ENCODE assay signal across 17 mouse cellular contexts in the genomic region with DNA sequence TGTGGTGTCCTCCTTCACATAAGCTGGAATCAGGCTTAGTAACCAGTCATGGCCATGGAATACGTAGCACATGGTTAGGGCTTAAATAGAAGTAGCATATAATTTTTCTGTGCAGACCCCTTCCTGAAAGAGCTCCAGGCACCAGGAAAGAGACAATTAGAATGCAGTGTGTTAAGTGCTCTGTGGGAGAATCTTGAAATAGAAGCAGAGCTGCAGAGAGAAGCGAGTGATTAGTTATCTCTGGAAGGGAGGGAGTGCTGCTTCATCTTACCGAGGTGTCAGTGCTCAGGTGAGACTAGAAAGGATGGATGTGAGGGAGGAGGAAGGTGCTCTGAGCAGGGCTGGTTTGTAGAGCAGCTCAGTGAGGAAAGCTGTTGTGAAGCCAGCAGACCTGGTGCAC.
"Had no signal": no experiment of that assay in that cellular context is flagged by ENCODE, and none has a peak within 500 bp of the region (broad histone marks: within the 10 kb centered on the region; RNA-seq: fewer than 3 reads in every experiment).

No protein-coding gene starts in this region.

- DNase-seq: kidney, adult 8-10 months; kidney, postnatal 36 days; lung, embryonic 14.5 days; lung, postnatal 10 days; lung, postnatal 4 days; midbrain, embryonic 14.5 days; spleen, adult 18-20 months; thymus, adult 2 months; thymus, postnatal 25 days had no signal

- H3K9ac ChIP-seq: limb, embryonic 15.5 days; liver, embryonic 12.5 days; lung, embryonic 14.5 days; neural tube, embryonic 15.5 days had no signal

- H3K27me3 ChIP-seq: liver, embryonic 12.5 days; neural tube, embryonic 15.5 days had no signal

- ATAC-seq: intestine, postnatal 0 days; liver, embryonic 12.5 days had no signal

- H3K4me2 ChIP-seq: limb, embryonic 15.5 days; liver, embryonic 12.5 days; lung, embryonic 14.5 days; neural tube, embryonic 15.5 days had no signal

- H3K4me3 ChIP-seq: layer of hippocampus, adult 2 months; limb, embryonic 15.5 days; liver, embryonic 12.5 days; midbrain, embryonic 10.5 days; myocyte; neural tube, embryonic 15.5 days had no signal

- H3K36me3 ChIP-seq: limb, embryonic 15.5 days; liver, embryonic 12.5 days; midbrain, embryonic 10.5 days; neural tube, embryonic 15.5 days had no signal

- H3K9me3 ChIP-seq: limb, embryonic 15.5 days; liver, embryonic 12.5 days; midbrain, embryonic 10.5 days; neural tube, embryonic 15.5 days had no signal

- H3K27ac ChIP-seq: kidney, postnatal 0 days; layer of hippocampus, adult 2 months; limb, embryonic 15.5 days; liver, embryonic 12.5 days; neural tube, embryonic 15.5 days had no signal

- H3K4me1 ChIP-seq: liver, embryonic 12.5 days had no signal
